Mouse (Mus musculus) lung, embryonic 14.5 days (tissue): ENCODE data around the gene Alx3. TPM values are rescaled to one million over a fixed set of nuclear protein-coding genes. Genes with fewer than 3 reads are reported as not detected.

Experiments
- ATAC-seq: fragments of 200-750 bp; cut with Nextera tagmentation; 2 replicates; pipeline ENCODE4 v1.8.0; 2017; ENCODE audit warnings: mild to moderate bottlenecking, moderate TSS enrichment, moderate library complexity; ENCODE audit not compliant: insufficient read depth
- DNase-seq: peaks from one replicate; pipeline ENCODE4 v3.0.0-alpha.2; 2015
- H3K27ac ChIP-seq: fragments of 300-500 bp; sonication (generic); 2 replicates; pipeline ENCODE4 v1.5.1; 2014; ENCODE audit warnings: low read depth, mild to moderate bottlenecking, moderate library complexity
- H3K27me3 ChIP-seq: fragments of 300-500 bp; sonication (generic); 2 replicates; pipeline ENCODE4 v1.6.1; 2014; ENCODE audit warnings: low read length, control low read depth; ENCODE audit not compliant: insufficient read depth
- H3K36me3 ChIP-seq: fragments of 300-500 bp; sonication (generic); 2 replicates; pipeline ENCODE4 v1.6.1; 2014; ENCODE audit warnings: control low read depth; ENCODE audit not compliant: insufficient read depth
- H3K4me1 ChIP-seq: fragments of 300-500 bp; sonication (generic); 2 replicates; pipeline ENCODE4 v1.6.1; 2014; ENCODE audit warnings: antibody characterized with exemption, control low read depth; ENCODE audit not compliant: insufficient read depth
- H3K4me2 ChIP-seq: fragments of 300-500 bp; sonication (generic); 2 replicates; pipeline ENCODE4 v1.6.1; 2014; ENCODE audit warnings: mild to moderate bottlenecking
- H3K4me3 ChIP-seq: fragments of 300-500 bp; sonication (generic); 2 replicates; pipeline ENCODE4 v1.5.1; 2014; ENCODE audit warnings: low read depth, low read length
- H3K9ac ChIP-seq: fragments of 300-500 bp; sonication (generic); 2 replicates; pipeline ENCODE4 v1.6.1; 2014
- H3K9me3 ChIP-seq: fragments of 300-500 bp; sonication (generic); 2 replicates; pipeline ENCODE4 v1.6.1; 2016; ENCODE audit warnings: low read depth, low read length, control low read depth
- CTCF ChIP-seq: IDR thresholded peaks from 2 replicates; pipeline ENCODE4 v1.5.1; 2016; ENCODE audit warnings: antibody characterized with exemption, low read depth
- WGBS: fragments of 180-500 bp; shearing (Covaris S2); extraction: QIAGEN DNeasy Blood & Tissue Kit; methylation state at CpG from one replicate; pipeline ENCODE4 v1.1.7; 2014; 5-methylcytosine and 5-hydroxymethylcytosine counted together
- polyA plus RNA-seq: library from polyadenylated mRNA; unstranded; fragments of >200 nt; fragmentation: Nextera tagmentation; extraction: Ambion mirVana; gene quantifications from 2 replicates; pipeline ENCODE4 v1.2.1, GENCODE M21; 2014

The Alx3 gene
- polyA plus RNA-seq, 1 experiment from 2014 or later = not detected

- Histone ChIP-seq H3K9me3 (no peaks in the 10 kb centered on the region), H3K27ac (no peak overlapping the region), H3K4me3 (no peak overlapping the region), H3K9ac (no peak overlapping the region), H3K36me3 (no peaks in the 10 kb centered on the region), H3K4me1 (no peaks in the 10 kb centered on the region), H3K27me3 (peaks cover 91% of the 10 kb centered on the region), H3K4me2 (no peak overlapping the region)
- DNase-seq = no peak
- no peak for ATAC-seq
- TF ChIP-seq CTCF = no peak
- WGBS = 4% methylated on average over 1 of the region's 1 CpGs
These were observed 10.9 kb upstream of the Alx3 start for GRCm38 (mm10) chr3:107583893-107584292.

DNA sequence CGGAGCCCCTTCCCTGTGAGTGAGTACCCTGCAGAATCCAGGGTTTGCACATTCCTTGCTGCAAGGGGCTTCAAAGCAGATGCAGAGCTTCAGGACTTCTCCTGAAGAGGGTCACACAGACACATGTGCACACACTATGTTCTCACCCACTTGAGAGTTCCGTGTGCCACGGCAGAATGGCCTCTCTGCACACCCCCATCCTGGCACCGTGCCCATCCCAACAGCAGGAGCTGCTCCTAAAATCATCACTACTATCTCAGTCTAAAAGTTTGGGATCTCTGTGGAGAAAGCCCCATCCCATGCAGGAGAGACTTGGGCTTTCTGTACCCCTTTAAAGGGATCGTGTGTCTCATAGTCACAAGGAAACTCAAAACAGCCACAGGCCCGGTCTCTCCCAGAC, 8.3 kb upstream of the Alx3 start:
- 45% methylated on average over 6 of the region's 6 CpGs for WGBS
- Histone ChIP-seq H3K4me2 (no peak overlapping the region), H3K9me3 (no peaks in the 10 kb centered on the region), H3K4me3 (no peak overlapping the region), H3K9ac (no peak overlapping the region), H3K27me3 (peaks cover 81% of the 10 kb centered on the region), H3K27ac (no peak overlapping the region), H3K36me3 (no peaks in the 10 kb centered on the region), H3K4me1 (no peaks in the 10 kb centered on the region)
- DNase-seq = no peak
- TF ChIP-seq CTCF = no peak
- ATAC-seq = peak; percentile 55; the same call in 1 of the 2 replicates

- Histone ChIP-seq H3K9ac (no peak overlapping the region), H3K4me2 (no peak overlapping the region), H3K27me3 (peaks cover 75% of the 10 kb centered on the region), H3K4me3 (no peak overlapping the region), H3K9me3 (no peaks in the 10 kb centered on the region), H3K4me1 (no peaks in the 10 kb centered on the region), H3K36me3 (no peaks in the 10 kb centered on the region), H3K27ac (no peak overlapping the region)
- no peak for DNase-seq
- no peak for ATAC-seq
- WGBS = 26% methylated on average over 1 of the region's 1 CpGs
- no peak for TF ChIP-seq CTCF
These were observed 3.2 kb upstream of the Alx3 start for GRCm38 (mm10) chr3:107591612-107592011.

- H3K36me3 ChIP-seq = no peaks in the 10 kb centered on the region
- DNase-seq (no peak), ATAC-seq (no peak)
- H3K9me3 ChIP-seq = no peaks in the 10 kb centered on the region
- H3K4me1 ChIP-seq = no peaks in the 10 kb centered on the region
- TF ChIP-seq CTCF = no peak
- H3K27me3 ChIP-seq = peaks cover 74% of the 10 kb centered on the region
- no peak overlapping the region for H3K4me2 ChIP-seq
- H3K27ac ChIP-seq = no peak overlapping the region
- 57% methylated on average over 2 of the region's 2 CpGs for WGBS
- no peak overlapping the region for H3K4me3 ChIP-seq
- H3K9ac ChIP-seq = no peak overlapping the region
These were observed 1.2 kb upstream of the Alx3 start for GRCm38 (mm10) chr3:107593632-107594031.

GRCm38 (mm10) chr3:107595264-107595937, 570 bp downstream of the Alx3 start:
- Histone ChIP-seq H3K27ac (no peak overlapping the region), H3K4me2 (peak overlapping the region; percentile 65), H3K4me1 (no peaks in the 10 kb centered on the region), H3K9me3 (no peaks in the 10 kb centered on the region), H3K4me3 (peak overlapping the region; percentile 40), H3K36me3 (no peaks in the 10 kb centered on the region), H3K27me3 (peaks cover 81% of the 10 kb centered on the region), H3K9ac (no peak overlapping the region; the same call in 1 of the 2 replicates)
- 1% methylated on average over 50 of the region's 50 CpGs for WGBS
- DNase-seq (peak; percentile 27), ATAC-seq (peak; percentile 12; the same call in 1 of the 2 replicates)
- TF ChIP-seq CTCF = no peak

- no peak for TF ChIP-seq CTCF
- H3K4me3 ChIP-seq = peak overlapping the region; percentile 40
- no peaks in the 10 kb centered on the region for H3K9me3 ChIP-seq
- H3K4me1 ChIP-seq = no peaks in the 10 kb centered on the region
- peak overlapping the region; percentile 4; the same call in 1 of the 2 replicates for H3K4me2 ChIP-seq
- peak; percentile 44 for DNase-seq
- H3K36me3 ChIP-seq = no peaks in the 10 kb centered on the region
- peak; percentile 11; the same call in 1 of the 2 replicates for ATAC-seq
- WGBS = 1% methylated on average over 34 of the region's 34 CpGs
- H3K27me3 ChIP-seq = peaks cover 84% of the 10 kb centered on the region
- H3K9ac ChIP-seq = no peak overlapping the region
- no peak overlapping the region for H3K27ac ChIP-seq
These were observed 1.2 kb downstream of the Alx3 start for GRCm38 (mm10) chr3:107595938-107596461.

- peaks cover 89% of the 10 kb centered on the region for H3K27me3 ChIP-seq
- H3K4me3 ChIP-seq = peak overlapping the region; percentile 5; the same call in 1 of the 2 replicates
- H3K27ac ChIP-seq = no peak overlapping the region
- no peaks in the 10 kb centered on the region for H3K36me3 ChIP-seq
- ATAC-seq (no peak), DNase-seq (peak; percentile 52)
- no peaks in the 10 kb centered on the region for H3K9me3 ChIP-seq
- TF ChIP-seq CTCF = no peak
- no peaks in the 10 kb centered on the region for H3K4me1 ChIP-seq
- WGBS = 1% methylated on average over 26 of the region's 26 CpGs
- H3K4me2 ChIP-seq = no peak overlapping the region
- H3K9ac ChIP-seq = no peak overlapping the region
These were observed 1.7 kb downstream of the Alx3 start for GRCm38 (mm10) chr3:107596559-107596958.
